Mouse (Mus musculus): Measurements from ENCODE around the gene Aurkb. TPM values are rescaled to one million over a fixed set of nuclear protein-coding genes. Genes with fewer than 3 reads are reported as not detected.
A peak's percentile ranks its signal among the peaks of the same experiment; 100 is the strongest.

The Aurkb gene
- polyA plus RNA-seq, 1 experiment from 2014 or later, result 209 TPM

GRCm38 (mm10) chr11:69060448-69061254 is 15.2 kb downstream of the Aurkb start:
- Histone ChIP-seq H3K4me1 (ENCODE audit: insufficient read depth) (peaks cover 15% of the 10 kb centered on the region), H3K27me3 (ENCODE audit: insufficient read depth, low read length) (no peaks in the 10 kb centered on the region), H3K36me3 (ENCODE audit: insufficient read depth) (no peaks in the 10 kb centered on the region), H3K9ac (peak overlapping the region; percentile 77), H3K4me3 (ENCODE audit: low read depth, low read length) (peak overlapping the region; percentile 85), H3K27ac (ENCODE audit: low read depth) (peak overlapping the region; percentile 92), H3K4me2 (peak overlapping the region; percentile 97), H3K9me3 (ENCODE audit: low read depth, low read length) (no peaks in the 10 kb centered on the region)
- WGBS, result 1% methylated on average over 40 of the region's 40 CpGs
- ATAC-seq (ENCODE audit: insufficient read depth) (peak; percentile 7; the same call in 1 of the 2 replicates), DNase-seq (peak; percentile 41)
- no peak for TF ChIP-seq CTCF (IDR thresholded peaks at IDR 0.05; ENCODE audit: low read depth)

- H3K4me1 ChIP-seq (ENCODE audit: insufficient read depth), result peaks cover 16% of the 10 kb centered on the region
- ATAC-seq (ENCODE audit: insufficient read depth) (no peak), DNase-seq (no peak)
- H3K4me2 ChIP-seq, result peak overlapping the region; percentile 97
- no peak overlapping the region for H3K27ac ChIP-seq (ENCODE audit: low read depth)
- peak overlapping the region; percentile 77 for H3K9ac ChIP-seq
- peak overlapping the region; percentile 85 for H3K4me3 ChIP-seq (ENCODE audit: low read depth, low read length)
- WGBS, result 8% methylated on average over 17 of the region's 17 CpGs
- no peaks in the 10 kb centered on the region for H3K27me3 ChIP-seq (ENCODE audit: insufficient read depth, low read length)
- no peaks in the 10 kb centered on the region for H3K9me3 ChIP-seq (ENCODE audit: low read depth, low read length)
- no peaks in the 10 kb centered on the region for H3K36me3 ChIP-seq (ENCODE audit: insufficient read depth)
- TF ChIP-seq CTCF (IDR thresholded peaks at IDR 0.05; ENCODE audit: low read depth), result no peak
Observed at GRCm38 (mm10) chr11:69061255-69061912, 15.9 kb downstream of the Aurkb start.

- Histone ChIP-seq H3K4me1 (ENCODE audit: insufficient read depth) (peaks cover 20% of the 10 kb centered on the region), H3K9ac (no peak overlapping the region; the same call in 1 of the 2 replicates), H3K9me3 (ENCODE audit: low read depth, low read length) (no peaks in the 10 kb centered on the region), H3K27me3 (ENCODE audit: insufficient read depth, low read length) (no peaks in the 10 kb centered on the region), H3K36me3 (ENCODE audit: insufficient read depth) (no peaks in the 10 kb centered on the region), H3K4me3 (ENCODE audit: low read depth, low read length) (peak overlapping the region; percentile 75), H3K4me2 (peak overlapping the region; percentile 97), H3K27ac (ENCODE audit: low read depth) (peak overlapping the region; percentile 59; the same call in 1 of the 2 replicates)
- DNase-seq (peak; percentile 90), ATAC-seq (ENCODE audit: insufficient read depth) (no peak)
- no peak for TF ChIP-seq CTCF (IDR thresholded peaks at IDR 0.05; ENCODE audit: low read depth)
- WGBS, result under 1% methylated on average over 17 of the region's 17 CpGs
Observed at GRCm38 (mm10) chr11:69062194-69062760, 16.8 kb downstream of the Aurkb start.

DNA sequence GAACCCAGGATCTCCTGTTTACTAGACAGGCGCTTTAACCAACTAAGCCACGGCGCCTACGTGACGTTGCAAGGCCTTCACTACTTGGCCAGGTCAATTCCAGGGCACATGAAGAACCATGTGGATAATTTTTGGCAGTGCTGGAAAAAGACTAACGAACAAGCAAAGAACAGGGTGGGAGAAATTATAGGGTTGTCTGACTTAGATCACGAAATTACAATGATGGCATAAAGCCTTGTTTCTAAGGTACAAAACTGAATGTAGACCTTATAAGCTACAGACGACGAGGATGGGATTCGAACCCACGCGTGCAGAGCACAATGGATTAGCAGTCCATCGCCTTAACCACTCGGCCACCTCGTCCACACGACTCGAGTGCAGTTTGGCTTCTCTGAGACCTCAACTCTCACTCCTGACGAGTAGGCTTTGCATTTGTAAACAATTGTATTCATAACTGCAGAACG is 17.3 kb downstream of the Aurkb start:
- Histone ChIP-seq H3K36me3 (ENCODE audit: insufficient read depth) (no peaks in the 10 kb centered on the region), H3K4me3 (ENCODE audit: low read depth, low read length) (peak overlapping the region; percentile 75), H3K4me2 (peak overlapping the region; percentile 97), H3K9me3 (ENCODE audit: low read depth, low read length) (no peaks in the 10 kb centered on the region), H3K27me3 (ENCODE audit: insufficient read depth, low read length) (no peaks in the 10 kb centered on the region), H3K9ac (peak overlapping the region; percentile 53), H3K27ac (ENCODE audit: low read depth) (peak overlapping the region; percentile 76; the same call in 1 of the 2 replicates), H3K4me1 (ENCODE audit: insufficient read depth) (peaks cover 20% of the 10 kb centered on the region)
- peak; percentile 63 for ATAC-seq (ENCODE audit: insufficient read depth)
- no peak for TF ChIP-seq CTCF (IDR thresholded peaks at IDR 0.05; ENCODE audit: low read depth)
- WGBS, result under 1% methylated on average over 19 of the region's 19 CpGs
- peak; percentile 99 for DNase-seq

DNA sequence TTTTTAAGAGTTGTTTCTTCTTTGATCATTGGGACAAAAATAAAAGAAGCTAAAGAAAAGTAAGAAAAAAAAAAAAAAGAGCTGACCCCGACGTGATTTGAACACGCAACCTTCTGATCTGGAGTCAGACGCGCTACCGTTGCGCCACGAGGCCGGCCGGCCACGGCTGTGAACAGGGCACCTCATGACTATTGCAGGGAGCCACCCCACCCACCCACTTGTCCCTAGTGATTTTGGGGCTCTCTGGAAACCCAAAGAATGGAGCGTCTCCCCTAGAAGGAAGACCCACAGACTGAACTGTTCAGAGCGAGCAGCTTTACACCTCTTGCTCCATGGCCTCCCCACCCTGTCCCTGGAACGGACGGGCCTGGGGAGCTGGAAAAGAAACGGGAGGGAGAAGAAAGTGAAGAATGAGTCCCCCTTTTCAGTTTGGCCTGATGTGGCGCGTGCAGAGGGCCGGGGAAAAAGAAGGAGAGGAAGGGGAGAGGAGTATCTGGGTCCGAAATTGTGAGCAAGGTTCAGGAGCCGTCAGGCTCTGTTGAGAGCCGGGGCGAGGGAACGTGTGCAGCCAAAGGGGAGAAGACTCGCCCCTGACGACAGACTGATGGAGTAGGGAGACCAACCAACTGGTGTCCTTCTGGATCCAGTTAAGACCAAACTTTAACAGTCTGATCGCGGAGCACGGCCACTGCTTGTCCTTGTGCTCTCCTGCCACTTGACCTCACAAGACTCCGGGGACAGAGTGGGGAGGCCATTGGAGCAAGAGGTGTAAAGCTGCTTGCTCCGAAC is 18.2 kb downstream of the Aurkb start:
- Histone ChIP-seq H3K9ac (peak overlapping the region; percentile 72), H3K36me3 (ENCODE audit: insufficient read depth) (no peaks in the 10 kb centered on the region), H3K4me3 (ENCODE audit: low read depth, low read length) (peak overlapping the region; percentile 75), H3K9me3 (ENCODE audit: low read depth, low read length) (no peaks in the 10 kb centered on the region), H3K4me2 (peak overlapping the region; percentile 97), H3K4me1 (ENCODE audit: insufficient read depth) (peaks cover 17% of the 10 kb centered on the region), H3K27ac (ENCODE audit: low read depth) (peak overlapping the region; percentile 83), H3K27me3 (ENCODE audit: insufficient read depth, low read length) (no peaks in the 10 kb centered on the region)
- TF ChIP-seq CTCF (IDR thresholded peaks at IDR 0.05; ENCODE audit: low read depth), result no peak
- ATAC-seq (ENCODE audit: insufficient read depth) (peak; percentile 26; the same call in 1 of the 2 replicates), DNase-seq (peak; percentile 89)
- under 1% methylated on average over 31 of the region's 31 CpGs for WGBS

DNA sequence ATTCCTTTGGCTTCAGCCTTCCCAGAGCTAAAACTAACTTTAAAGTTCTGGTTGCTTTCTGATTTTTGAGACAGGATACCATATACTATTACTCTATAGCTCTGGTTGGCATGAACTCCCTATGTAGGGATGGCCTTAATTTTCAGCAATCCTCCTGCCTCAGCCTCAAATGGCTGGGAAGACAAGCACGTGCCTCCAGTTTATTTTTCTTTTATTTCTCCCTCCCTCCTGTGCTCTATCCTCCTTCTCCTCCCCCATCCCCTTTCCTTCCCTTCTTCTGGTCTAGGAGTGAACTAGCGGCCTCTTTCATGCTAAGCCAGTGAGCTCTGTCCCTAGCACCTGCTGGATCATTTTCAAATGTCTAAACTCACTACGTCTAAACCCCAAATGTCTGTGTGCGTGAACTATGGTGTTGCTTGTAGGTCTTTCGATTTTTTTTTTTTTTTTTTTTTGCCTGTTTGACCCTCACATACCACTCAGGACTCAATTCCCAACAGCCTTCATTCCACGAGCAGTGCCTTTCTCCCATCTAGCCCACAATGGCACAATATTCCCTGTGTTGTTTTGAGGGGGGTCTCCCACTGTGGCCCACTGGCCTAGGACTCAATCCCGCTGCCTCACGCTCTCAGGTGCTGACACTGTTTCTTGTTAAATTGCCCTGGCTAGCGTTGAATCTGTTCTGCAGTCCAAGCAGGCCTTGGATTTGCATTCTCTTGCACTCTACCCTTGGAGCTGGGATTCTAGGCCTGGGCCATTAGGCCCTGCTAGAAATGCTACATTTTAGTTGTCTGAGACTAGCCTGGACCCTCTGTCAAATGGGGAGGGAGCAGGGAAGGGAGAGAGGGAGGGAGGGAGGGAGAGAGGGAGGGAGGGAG is 19.0 kb downstream of the Aurkb start:
- no peak for ATAC-seq (ENCODE audit: insufficient read depth)
- no peaks in the 10 kb centered on the region for H3K27me3 ChIP-seq (ENCODE audit: insufficient read depth, low read length)
- H3K36me3 ChIP-seq (ENCODE audit: insufficient read depth), result no peaks in the 10 kb centered on the region
- peak overlapping the region; percentile 83; the same call in 1 of the 2 replicates for H3K27ac ChIP-seq (ENCODE audit: low read depth)
- no peaks in the 10 kb centered on the region for H3K9me3 ChIP-seq (ENCODE audit: low read depth, low read length)
- H3K4me3 ChIP-seq (ENCODE audit: low read depth, low read length), result peak overlapping the region; percentile 75
- peaks cover 16% of the 10 kb centered on the region for H3K4me1 ChIP-seq (ENCODE audit: insufficient read depth)
- DNase-seq, result no peak
- peak overlapping the region; percentile 72 for H3K9ac ChIP-seq
- H3K4me2 ChIP-seq, result peak overlapping the region; percentile 97
- TF ChIP-seq CTCF (IDR thresholded peaks at IDR 0.05; ENCODE audit: low read depth), result no peak
- whole genome bisulfite sequencing, result 47% methylated on average over 9 of the region's 9 CpGs
